Mouse (Mus musculus) neural tube, embryonic 11.5 days (tissue): ENCODE measurements around the gene Cldn9. TPM values are rescaled to one million over a fixed set of nuclear protein-coding genes. Genes with fewer than 3 reads are reported as not detected.

Experiments used
- ATAC-seq: fragments of 200-750 bp; cut with Nextera tagmentation; 2 replicates; pipeline ENCODE4 v1.8.0; 2017; ENCODE audit warnings: moderate number of reproducible peaks, mild to moderate bottlenecking, moderate TSS enrichment, moderate library complexity; ENCODE audit not compliant: insufficient read depth, low FRiP score, low TSS enrichment
- DNase-seq: peaks from one replicate; pipeline ENCODE4 v3.0.0-alpha.2; 2015; ENCODE audit warnings: low spot score
- H3K27ac ChIP-seq: fragments of 300-500 bp; sonication (generic); 2 replicates; pipeline ENCODE4 v1.5.1; 2014; ENCODE audit warnings: low read depth, mild to moderate bottlenecking, low read length
- H3K27me3 ChIP-seq: fragments of 300-500 bp; sonication (generic); 2 replicates; pipeline ENCODE4 v1.6.1; 2014; ENCODE audit warnings: mild to moderate bottlenecking, low read length, mixed read lengths; ENCODE audit not compliant: control insufficient read depth, insufficient read depth
- H3K36me3 ChIP-seq: fragments of 300-500 bp; sonication (generic); 2 replicates; pipeline ENCODE4 v1.6.1; 2014; ENCODE audit warnings: mild to moderate bottlenecking, low read length, moderate library complexity, mixed read lengths; ENCODE audit not compliant: control insufficient read depth, insufficient read depth
- H3K4me1 ChIP-seq: fragments of 300-500 bp; sonication (generic); 2 replicates; pipeline ENCODE4 v1.6.1; 2014; ENCODE audit warnings: low read length, mixed read lengths; ENCODE audit not compliant: control insufficient read depth, insufficient read depth
- H3K4me2 ChIP-seq: fragments of 300-500 bp; sonication (generic); 2 replicates; pipeline ENCODE4 v1.6.1; 2014; ENCODE audit warnings: low read depth, mild to moderate bottlenecking, moderate library complexity
- H3K4me3 ChIP-seq: fragments of 300-500 bp; sonication (generic); 2 replicates; pipeline ENCODE4 v1.5.1; 2014; ENCODE audit warnings: low read depth, low read length
- H3K9ac ChIP-seq: fragments of 300-500 bp; sonication (generic); 2 replicates; pipeline ENCODE4 v1.6.1; 2014; ENCODE audit warnings: mild to moderate bottlenecking, low read length
- H3K9me3 ChIP-seq: fragments of 300-500 bp; sonication (generic); 2 replicates; pipeline ENCODE4 v1.6.1; 2016; ENCODE audit warnings: low read length; ENCODE audit not compliant: control insufficient read depth
- WGBS: fragments of 180-500 bp; shearing (Covaris S2); extraction: QIAGEN DNeasy Blood & Tissue Kit; methylation state at CpG from one replicate; pipeline ENCODE4 v1.1.7; 2014; 5-methylcytosine and 5-hydroxymethylcytosine counted together
- polyA plus RNA-seq: library from polyadenylated mRNA; unstranded; fragments of >200 nt; fragmentation: Nextera tagmentation; extraction: Ambion mirVana; gene quantifications from 2 replicates; pipeline ENCODE4 v1.2.1, GENCODE M21; 2014

The Cldn9 gene
- polyA plus RNA-seq, 1 experiment from 2014 or later = 1.9 TPM

DNA sequence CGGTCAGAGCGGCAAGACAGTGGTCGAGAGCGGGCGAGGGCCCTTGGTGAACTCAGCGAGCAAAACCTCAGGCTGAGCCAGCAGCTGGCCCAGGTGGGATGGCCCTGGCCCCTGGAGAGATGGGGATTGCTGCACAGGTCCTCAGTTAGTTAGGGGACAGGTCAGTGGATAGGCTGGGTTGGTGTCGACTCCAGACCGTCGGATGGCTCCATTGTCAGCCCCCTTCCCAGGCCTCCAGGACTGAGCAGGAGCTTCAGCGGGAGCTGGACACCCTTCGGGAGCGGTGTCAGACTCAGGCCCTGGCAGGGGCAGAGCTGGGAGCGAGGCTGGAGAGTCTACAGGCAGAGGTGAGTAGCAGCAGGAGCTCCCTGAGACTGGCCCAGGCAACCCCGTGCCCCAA lies 18.3 kb downstream of the Cldn9 start:
- H3K9ac ChIP-seq = no peak overlapping the region
- ATAC-seq = no peak
- 80% methylated on average over 14 of the region's 14 CpGs for WGBS

DNA sequence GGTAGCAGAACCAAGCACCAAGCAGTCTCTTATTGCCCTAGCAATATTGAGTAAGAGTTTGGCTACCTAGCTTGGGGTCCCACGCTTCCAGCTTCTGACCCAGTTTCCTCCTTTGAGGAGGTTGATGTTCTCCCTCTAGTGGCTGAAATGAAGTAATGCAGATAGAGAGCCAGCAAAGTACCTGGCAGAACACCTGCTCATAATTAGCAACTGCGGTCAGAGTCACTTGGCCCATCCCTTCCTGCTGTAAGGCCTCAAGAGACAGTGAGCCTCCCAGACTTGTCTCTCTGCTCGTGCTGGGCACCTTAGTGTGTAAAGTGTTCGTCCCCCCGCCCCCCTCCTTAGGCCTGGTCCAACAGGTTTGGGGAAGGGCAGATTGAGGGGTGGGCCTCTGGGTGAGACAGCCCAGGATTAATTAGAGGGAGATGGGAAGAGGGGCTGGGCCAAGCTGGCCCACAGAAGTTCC lies 19.2 kb downstream of the Cldn9 start:
- H3K36me3 ChIP-seq = peaks cover 5% of the 10 kb centered on the region; the same call in 1 of the 2 replicates
- no peaks in the 10 kb centered on the region for H3K4me1 ChIP-seq
- H3K4me2 ChIP-seq = no peak overlapping the region
- no peaks in the 10 kb centered on the region for H3K9me3 ChIP-seq
- no peak overlapping the region for H3K27ac ChIP-seq
- peaks cover 22% of the 10 kb centered on the region for H3K27me3 ChIP-seq
- WGBS = 8% methylated on average over 5 of the region's 5 CpGs
- ATAC-seq = no peak
- no peak for DNase-seq
- H3K4me3 ChIP-seq = no peak overlapping the region
- H3K9ac ChIP-seq = no peak overlapping the region

More for the DNA sequence above, 18.3 kb downstream of the Cldn9 start:
- no peaks in the 10 kb centered on the region for H3K4me1 ChIP-seq
- DNase-seq = no peak
- peaks cover 8% of the 10 kb centered on the region for H3K36me3 ChIP-seq
- peaks cover 13% of the 10 kb centered on the region for H3K27me3 ChIP-seq
- H3K4me3 ChIP-seq = no peak overlapping the region
- H3K4me2 ChIP-seq = no peak overlapping the region
- H3K27ac ChIP-seq = no peak overlapping the region
- no peaks in the 10 kb centered on the region for H3K9me3 ChIP-seq

DNA sequence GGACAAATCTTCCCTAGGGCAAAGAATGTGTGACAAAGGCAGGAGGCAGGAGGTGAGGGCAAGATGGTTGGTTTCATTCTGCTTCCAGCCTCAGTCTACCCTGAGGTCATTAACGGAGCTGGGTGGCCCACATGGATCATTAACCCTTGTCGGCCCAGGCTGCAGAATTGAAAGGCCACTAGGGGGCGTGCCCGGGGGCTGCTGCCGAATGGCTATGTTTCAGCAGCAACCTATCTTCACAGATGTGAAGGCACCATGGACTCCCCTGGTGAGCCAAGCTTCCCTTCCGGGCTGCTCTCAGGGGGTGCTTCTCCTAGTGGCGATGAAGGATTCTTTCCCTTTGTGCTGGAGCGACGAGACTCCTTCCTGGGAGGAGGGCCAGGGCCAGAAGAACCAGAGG lies 22.3 kb downstream of the Cldn9 start:
- Histone ChIP-seq H3K9me3 (no peaks in the 10 kb centered on the region), H3K27ac (no peak overlapping the region), H3K4me2 (no peak overlapping the region), H3K27me3 (peaks cover 24% of the 10 kb centered on the region), H3K4me1 (no peaks in the 10 kb centered on the region), H3K36me3 (no peaks in the 10 kb centered on the region), H3K9ac (no peak overlapping the region), H3K4me3 (no peak overlapping the region)
- ATAC-seq (no peak), DNase-seq (no peak)
- 0% methylated on average over 9 of the region's 9 CpGs for WGBS

DNA sequence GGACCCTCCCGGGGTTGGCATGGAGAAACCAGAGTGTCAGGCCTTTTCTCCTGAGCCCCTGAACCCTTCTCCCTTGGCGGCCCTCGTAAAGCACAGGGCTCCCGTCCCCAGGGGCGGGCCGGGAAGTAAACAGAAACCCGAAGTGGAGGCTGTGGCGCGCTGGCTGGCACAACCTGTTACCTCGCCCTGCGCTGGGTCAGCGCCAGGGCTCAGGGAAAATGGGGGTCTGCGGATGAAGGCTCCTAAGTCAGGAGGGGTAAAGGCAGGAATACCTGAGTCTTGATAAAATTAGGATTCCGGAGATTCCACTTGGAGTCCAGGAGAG lies 23.0 kb downstream of the Cldn9 start:
- H3K9me3 ChIP-seq = no peaks in the 10 kb centered on the region
- no peaks in the 10 kb centered on the region for H3K36me3 ChIP-seq
- H3K27me3 ChIP-seq = peaks cover 24% of the 10 kb centered on the region
- H3K4me3 ChIP-seq = no peak overlapping the region
- no peaks in the 10 kb centered on the region for H3K4me1 ChIP-seq
- 2% methylated on average over 14 of the region's 14 CpGs for WGBS
- no peak overlapping the region for H3K27ac ChIP-seq
- no peak for DNase-seq
- ATAC-seq = no peak
- no peak overlapping the region for H3K4me2 ChIP-seq
- no peak overlapping the region for H3K9ac ChIP-seq

DNA sequence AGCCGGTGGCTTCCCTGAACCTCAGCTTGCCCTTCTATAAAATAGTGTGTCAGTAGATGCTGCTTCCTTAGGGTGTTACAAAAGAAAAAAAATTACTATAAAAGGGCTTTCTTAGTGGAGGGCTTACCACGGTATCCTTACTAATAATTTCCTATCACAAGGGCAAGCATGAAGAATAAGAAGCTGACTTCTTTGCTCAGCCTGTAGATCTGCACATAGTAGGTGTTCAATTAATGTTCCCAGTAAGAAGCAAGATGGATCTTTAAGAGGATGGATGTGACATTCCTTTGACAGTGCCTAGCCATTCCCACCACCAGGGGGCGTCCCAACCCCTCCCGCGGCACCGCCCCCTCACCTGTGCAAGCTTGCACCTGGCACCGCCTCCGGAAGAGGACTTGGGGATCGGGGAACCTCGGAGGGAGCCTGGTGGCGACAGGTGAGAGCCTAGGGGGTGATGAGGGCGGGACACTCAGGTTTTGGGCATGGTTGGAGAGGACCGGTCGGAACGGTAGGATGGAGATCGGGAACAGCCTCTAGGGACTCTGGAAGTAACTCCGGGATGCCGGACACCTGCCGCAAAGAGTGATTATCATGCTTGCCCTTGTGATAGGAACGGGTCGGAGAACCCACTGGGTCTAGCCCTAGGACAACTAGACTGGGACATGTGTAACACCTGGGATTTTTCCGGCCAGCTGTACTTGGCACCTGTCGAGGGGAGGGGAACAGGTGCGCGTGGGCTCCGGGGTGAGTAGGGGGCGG lies 23.5 kb downstream of the Cldn9 start, which contains the start of gene Bicdl2:
Gene Bicdl2, plus strand, starts transcription at position 390 of the 759 bp plus-strand sequence.
- WGBS = 5% methylated on average over 27 of the region's 27 CpGs
- no peaks in the 10 kb centered on the region for H3K36me3 ChIP-seq
- no peak within 1 kb of the TSS for H3K4me2 ChIP-seq
- no peak for ATAC-seq
- H3K4me1 ChIP-seq = no peaks in the 10 kb centered on the region
- H3K4me3 ChIP-seq = no peak within 1 kb of the TSS
- H3K27me3 ChIP-seq = peaks cover 24% of the 10 kb centered on the region
- H3K9me3 ChIP-seq = no peaks in the 10 kb centered on the region
- no peak within 1 kb of the TSS for H3K9ac ChIP-seq
- H3K27ac ChIP-seq = no peak within 1 kb of the TSS
- DNase-seq = no peak

DNA sequence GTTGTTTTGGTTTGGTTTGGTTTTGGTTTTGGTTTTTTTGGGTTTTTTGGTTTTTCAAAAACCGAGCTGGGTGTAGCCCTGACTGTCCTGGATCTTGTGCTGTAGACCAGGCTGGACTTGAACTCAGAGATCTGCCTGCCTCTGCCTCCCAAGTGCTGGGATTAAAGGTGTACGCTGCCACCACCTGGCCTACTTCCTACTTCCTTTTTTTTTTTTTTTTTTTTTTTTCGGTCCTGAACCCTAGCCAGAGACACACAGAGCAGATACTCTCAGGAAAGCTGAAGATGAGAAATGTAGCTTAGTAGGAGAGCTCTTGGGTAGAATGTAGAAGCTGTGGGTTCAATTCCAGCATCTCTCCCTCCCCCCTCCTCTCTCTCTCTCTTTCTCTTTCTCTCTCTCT lies 25.4 kb downstream of the Cldn9 start:
- Histone ChIP-seq H3K9ac (no peak overlapping the region), H3K36me3 (no peaks in the 10 kb centered on the region), H3K4me1 (no peaks in the 10 kb centered on the region), H3K4me3 (no peak overlapping the region), H3K9me3 (no peaks in the 10 kb centered on the region), H3K27ac (no peak overlapping the region), H3K27me3 (peaks cover 24% of the 10 kb centered on the region), H3K4me2 (no peak overlapping the region)
- ATAC-seq (no peak), DNase-seq (no peak)
- 70% methylated on average over 3 of the region's 3 CpGs for WGBS

DNA sequence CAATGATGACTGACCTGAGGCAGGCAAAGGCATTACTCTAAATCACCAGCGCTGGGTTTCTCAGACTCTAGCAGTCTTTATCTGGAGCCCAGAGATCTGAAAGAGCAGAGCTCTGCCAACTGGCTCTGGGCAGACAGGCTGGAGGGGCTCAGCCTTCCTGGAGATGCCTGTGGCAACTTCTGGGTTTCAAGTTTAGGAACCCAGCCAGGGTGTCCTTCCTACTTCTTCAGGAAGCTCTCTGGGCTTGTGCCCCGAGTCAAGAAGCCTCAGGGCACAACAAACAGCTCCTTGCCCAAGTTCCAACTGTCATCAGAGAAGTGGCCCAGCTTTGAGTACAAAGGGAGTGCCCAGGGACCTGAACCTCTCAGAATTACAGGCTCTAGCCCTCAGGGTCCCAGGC lies 29.4 kb downstream of the Cldn9 start:
- no peak overlapping the region for H3K9ac ChIP-seq
- no peak overlapping the region for H3K4me2 ChIP-seq
- WGBS = 69% methylated on average over 2 of the region's 2 CpGs
- no peak for DNase-seq
- H3K27me3 ChIP-seq = no peaks in the 10 kb centered on the region
- H3K9me3 ChIP-seq = no peaks in the 10 kb centered on the region
- no peak overlapping the region for H3K4me3 ChIP-seq
- H3K36me3 ChIP-seq = no peaks in the 10 kb centered on the region
- no peak overlapping the region for H3K27ac ChIP-seq
- no peak for ATAC-seq
- no peaks in the 10 kb centered on the region for H3K4me1 ChIP-seq

DNA sequence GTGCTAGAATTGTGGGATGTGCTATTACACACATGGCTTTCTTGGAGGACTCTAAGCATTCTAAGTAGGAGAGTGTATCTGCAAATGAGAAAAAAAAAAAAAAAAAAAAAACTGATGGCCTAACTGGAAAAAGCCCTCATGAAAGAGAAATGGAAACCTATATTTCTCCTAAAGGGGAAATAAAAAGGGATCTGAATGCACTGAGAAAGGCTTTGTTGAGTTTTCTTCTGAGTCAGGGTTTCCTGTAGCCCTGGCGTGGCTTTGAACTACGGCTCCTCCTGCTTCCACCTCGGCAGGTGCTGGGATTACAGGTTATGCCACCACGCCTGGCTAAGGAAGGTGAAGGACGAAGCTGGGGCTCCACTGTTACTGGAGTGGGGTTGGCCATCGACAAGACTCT lies 29.8 kb downstream of the Cldn9 start:
- Histone ChIP-seq H3K27ac (no peak overlapping the region), H3K4me3 (no peak overlapping the region), H3K9ac (no peak overlapping the region), H3K27me3 (no peaks in the 10 kb centered on the region), H3K4me1 (no peaks in the 10 kb centered on the region), H3K36me3 (no peaks in the 10 kb centered on the region), H3K4me2 (no peak overlapping the region), H3K9me3 (no peaks in the 10 kb centered on the region)
- DNase-seq = no peak
- whole genome bisulfite sequencing = 62% methylated on average over 6 of the region's 6 CpGs
- no peak for ATAC-seq

DNA sequence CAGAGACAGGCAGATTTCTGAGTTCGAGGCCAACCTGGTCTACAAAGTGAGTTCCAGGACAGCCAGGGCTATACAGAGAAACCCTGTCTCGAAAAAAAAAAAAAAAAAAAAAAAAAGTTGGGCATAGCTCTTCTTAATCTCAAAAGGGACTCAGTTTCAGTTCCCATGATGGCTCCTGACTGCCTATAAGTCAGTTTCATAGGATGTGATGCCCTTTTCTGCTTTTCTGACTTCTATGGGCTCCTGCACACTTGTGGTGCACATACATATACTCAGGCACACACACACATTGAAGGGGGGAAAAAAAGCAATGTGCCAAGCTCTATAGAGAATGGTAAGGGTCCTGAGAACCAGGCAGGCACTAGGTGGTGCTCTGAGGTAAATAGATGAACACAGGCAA lies 30.5 kb downstream of the Cldn9 start:
- no peak for DNase-seq
- Histone ChIP-seq H3K4me1 (no peaks in the 10 kb centered on the region), H3K4me2 (no peak overlapping the region), H3K27me3 (no peaks in the 10 kb centered on the region), H3K27ac (no peak overlapping the region), H3K9ac (no peak overlapping the region), H3K4me3 (no peak overlapping the region), H3K9me3 (no peaks in the 10 kb centered on the region), H3K36me3 (no peaks in the 10 kb centered on the region)
- WGBS = 85% methylated on average over 1 of the region's 2 CpGs
- no peak for ATAC-seq
